Mouse (Mus musculus): ENCODE measurements around the gene Atrip. TPM values are rescaled to one million over a fixed set of nuclear protein-coding genes. Genes with fewer than 3 reads are reported as not detected.

The Atrip gene
- polyA plus RNA-seq, 2 experiments = 25.1 to 30.5 TPM

DNA sequence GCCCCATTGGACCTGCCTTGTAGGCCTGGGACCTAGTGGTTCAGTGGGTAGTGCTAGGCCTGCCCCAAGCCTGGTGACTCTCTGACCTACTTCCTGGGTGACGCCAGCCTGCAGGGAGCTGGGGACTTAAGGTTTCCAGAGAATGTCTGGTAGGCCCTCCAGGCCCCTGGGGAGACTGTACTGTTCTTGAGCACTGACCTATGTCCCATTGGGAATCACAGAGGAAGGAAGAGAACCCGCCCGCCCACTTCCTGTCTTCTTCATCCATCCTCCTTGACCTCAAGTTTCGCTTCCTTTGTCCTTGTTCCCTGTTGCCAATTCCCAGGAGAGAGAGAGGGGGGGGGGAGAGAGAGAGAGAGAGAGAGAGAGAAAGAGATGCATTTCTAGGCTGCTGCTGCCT, 44.2 kb upstream of the Atrip start:
- H3K4me1 ChIP-seq (ENCODE audit: control insufficient read depth, insufficient read depth, low read length) = no peaks in the 10 kb centered on the region
- DNase-seq (ENCODE audit: low spot score) (no peak), ATAC-seq (ENCODE audit: low FRiP score, low read depth) (no peak)
- H3K4me2 ChIP-seq (replicated peaks; ENCODE audit: low read depth, low read length, severe bottlenecking) = no peak overlapping the region
- H3K9ac ChIP-seq (ENCODE audit: low read depth, low read length, severe bottlenecking) = no peak overlapping the region
- 93% methylated on average over 4 of the region's 4 CpGs for WGBS
- H3K36me3 ChIP-seq (ENCODE audit: control insufficient read depth, insufficient read depth, low read length) = peaks cover 64% of the 10 kb centered on the region
- TF ChIP-seq POLR2A (IDR thresholded peaks at IDR 0.05; ENCODE audit: borderline replicate concordance, extremely low read depth, insufficient read depth, insufficient read length) = no peak
- H3K27me3 ChIP-seq (ENCODE audit: control insufficient read depth, insufficient read depth, low read length) = no peaks in the 10 kb centered on the region
- H3K27ac ChIP-seq (replicated peaks; ENCODE audit: low read depth, low read length) = no peak overlapping the region
- no peaks in the 10 kb centered on the region for H3K9me3 ChIP-seq (ENCODE audit: control insufficient read depth, low read length)
- H3K4me3 ChIP-seq (replicated peaks; ENCODE audit: low read length) = no peak overlapping the region

GRCm38 (mm10) chr9:109116205-109116604, 42.3 kb upstream of the Atrip start:
- TF ChIP-seq POLR2A (IDR thresholded peaks at IDR 0.05; ENCODE audit: borderline replicate concordance, extremely low read depth, insufficient read depth, insufficient read length) = no peak
- ATAC-seq (ENCODE audit: low FRiP score, low read depth) (no peak), DNase-seq (ENCODE audit: low spot score) (no peak)
- Histone ChIP-seq H3K27me3 (ENCODE audit: control insufficient read depth, insufficient read depth, low read length) (no peaks in the 10 kb centered on the region), H3K4me3 (replicated peaks; ENCODE audit: low read length) (no peak overlapping the region), H3K36me3 (ENCODE audit: control insufficient read depth, insufficient read depth, low read length) (peaks cover 83% of the 10 kb centered on the region), H3K9me3 (ENCODE audit: control insufficient read depth, low read length) (no peaks in the 10 kb centered on the region), H3K4me1 (ENCODE audit: control insufficient read depth, insufficient read depth, low read length) (no peaks in the 10 kb centered on the region), H3K9ac (ENCODE audit: low read depth, low read length, severe bottlenecking) (no peak overlapping the region), H3K27ac (replicated peaks; ENCODE audit: low read depth, low read length) (no peak overlapping the region), H3K4me2 (replicated peaks; ENCODE audit: low read depth, low read length, severe bottlenecking) (no peak overlapping the region)
- 92% methylated on average over 10 of the region's 10 CpGs for WGBS

DNA sequence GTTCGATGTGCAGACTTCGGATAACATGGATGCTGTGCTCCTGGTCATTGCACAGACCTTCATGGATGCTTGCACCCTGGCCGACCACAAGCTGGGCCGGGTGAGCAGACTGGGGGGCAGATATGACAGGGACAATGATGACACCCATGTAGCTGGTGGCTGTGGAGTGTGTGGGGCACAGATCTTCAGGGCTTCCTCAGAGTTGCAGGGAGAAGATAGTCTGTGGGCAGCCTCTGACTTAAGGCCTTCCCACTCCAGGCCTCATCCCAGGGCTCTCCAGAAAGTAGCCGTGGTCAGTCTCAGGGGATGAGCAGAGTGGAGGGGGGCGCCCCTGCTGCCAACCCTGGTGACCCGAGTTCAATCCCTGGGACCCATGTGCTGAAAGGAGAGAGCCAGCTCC, 40.9 kb upstream of the Atrip start:
- Histone ChIP-seq H3K4me3 (replicated peaks; ENCODE audit: low read length) (no peak overlapping the region), H3K9me3 (ENCODE audit: control insufficient read depth, low read length) (no peaks in the 10 kb centered on the region), H3K36me3 (ENCODE audit: control insufficient read depth, insufficient read depth, low read length) (peaks cover 97% of the 10 kb centered on the region), H3K4me2 (replicated peaks; ENCODE audit: low read depth, low read length, severe bottlenecking) (no peak overlapping the region), H3K27me3 (ENCODE audit: control insufficient read depth, insufficient read depth, low read length) (no peaks in the 10 kb centered on the region), H3K4me1 (ENCODE audit: control insufficient read depth, insufficient read depth, low read length) (no peaks in the 10 kb centered on the region), H3K27ac (replicated peaks; ENCODE audit: low read depth, low read length) (no peak overlapping the region), H3K9ac (ENCODE audit: low read depth, low read length, severe bottlenecking) (no peak overlapping the region)
- DNase-seq (ENCODE audit: low spot score) = no peak
- no peak for TF ChIP-seq POLR2A (IDR thresholded peaks at IDR 0.05; ENCODE audit: borderline replicate concordance, extremely low read depth, insufficient read depth, insufficient read length)
- 89% methylated on average over 7 of the region's 7 CpGs for WGBS
- no peak for ATAC-seq (ENCODE audit: low FRiP score, low read depth)

- no peak overlapping the region for H3K27ac ChIP-seq (replicated peaks; ENCODE audit: low read depth, low read length)
- H3K36me3 ChIP-seq (ENCODE audit: control insufficient read depth, insufficient read depth, low read length) = peaks cover 99% of the 10 kb centered on the region
- H3K27me3 ChIP-seq (ENCODE audit: control insufficient read depth, insufficient read depth, low read length) = no peaks in the 10 kb centered on the region
- no peak overlapping the region for H3K4me2 ChIP-seq (replicated peaks; ENCODE audit: low read depth, low read length, severe bottlenecking)
- no peaks in the 10 kb centered on the region for H3K9me3 ChIP-seq (ENCODE audit: control insufficient read depth, low read length)
- ATAC-seq (ENCODE audit: low FRiP score, low read depth) = no peak
- no peak overlapping the region for H3K4me3 ChIP-seq (replicated peaks; ENCODE audit: low read length)
- TF ChIP-seq POLR2A (IDR thresholded peaks at IDR 0.05; ENCODE audit: borderline replicate concordance, extremely low read depth, insufficient read depth, insufficient read length) = no peak
- WGBS = 93% methylated on average over 11 of the region's 11 CpGs
- no peaks in the 10 kb centered on the region for H3K4me1 ChIP-seq (ENCODE audit: control insufficient read depth, insufficient read depth, low read length)
- no peak overlapping the region for H3K9ac ChIP-seq (ENCODE audit: low read depth, low read length, severe bottlenecking)
- no peak for DNase-seq (ENCODE audit: low spot score)
Measured at GRCm38 (mm10) chr9:109114276-109114675, 40.4 kb upstream of the Atrip start.

DNA sequence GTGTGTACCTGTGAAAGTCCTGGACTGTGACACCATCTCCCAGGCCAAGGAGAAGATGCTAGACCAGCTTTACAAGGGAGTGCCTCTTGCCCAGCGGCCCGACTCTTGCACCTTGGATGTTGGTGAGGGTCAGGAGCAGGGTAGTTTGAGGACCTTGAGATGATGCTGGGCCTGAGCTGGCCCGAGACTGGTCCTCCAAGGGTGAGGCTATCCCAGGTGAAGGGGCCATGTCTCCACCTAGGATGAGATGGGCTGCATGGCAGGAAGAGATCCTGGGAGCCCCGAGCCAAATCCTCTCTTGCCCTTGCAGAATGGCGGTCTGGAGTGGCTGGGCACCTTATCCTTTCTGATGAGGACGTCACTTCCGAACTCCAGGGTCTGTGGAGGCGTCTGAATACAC, 39.4 kb upstream of the Atrip start:
- DNase-seq (ENCODE audit: low spot score) (no peak), ATAC-seq (ENCODE audit: low FRiP score, low read depth) (no peak)
- Histone ChIP-seq H3K27ac (replicated peaks; ENCODE audit: low read depth, low read length) (no peak overlapping the region), H3K9me3 (ENCODE audit: control insufficient read depth, low read length) (no peaks in the 10 kb centered on the region), H3K4me1 (ENCODE audit: control insufficient read depth, insufficient read depth, low read length) (no peaks in the 10 kb centered on the region), H3K36me3 (ENCODE audit: control insufficient read depth, insufficient read depth, low read length) (peaks cover 100% of the 10 kb centered on the region), H3K27me3 (ENCODE audit: control insufficient read depth, insufficient read depth, low read length) (no peaks in the 10 kb centered on the region), H3K9ac (ENCODE audit: low read depth, low read length, severe bottlenecking) (no peak overlapping the region), H3K4me3 (replicated peaks; ENCODE audit: low read length) (no peak overlapping the region), H3K4me2 (replicated peaks; ENCODE audit: low read depth, low read length, severe bottlenecking) (no peak overlapping the region)
- no peak for TF ChIP-seq POLR2A (IDR thresholded peaks at IDR 0.05; ENCODE audit: borderline replicate concordance, extremely low read depth, insufficient read depth, insufficient read length)
- 89% methylated on average over 8 of the region's 8 CpGs for WGBS

DNA sequence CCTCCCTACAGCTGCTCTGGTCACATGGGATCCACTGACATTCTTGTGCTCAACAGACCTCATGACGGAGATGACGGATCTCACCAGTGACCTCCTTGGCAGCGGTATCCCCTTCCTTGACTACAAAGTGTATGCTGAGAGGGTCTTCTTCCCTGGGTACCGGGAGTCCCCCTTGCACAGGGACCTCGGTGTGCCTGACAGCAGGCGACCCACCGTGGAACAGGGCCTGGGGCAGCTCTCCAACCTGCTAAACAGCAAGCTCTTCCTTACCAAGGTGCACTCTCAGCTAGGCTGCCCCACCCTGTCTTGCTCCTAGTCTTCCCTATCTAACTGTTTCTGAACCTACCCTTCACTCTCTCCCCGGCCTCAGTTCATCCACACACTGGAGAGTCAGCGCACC, 37.7 kb upstream of the Atrip start:
- ATAC-seq (ENCODE audit: low FRiP score, low read depth) (no peak), DNase-seq (ENCODE audit: low spot score) (no peak)
- Histone ChIP-seq H3K9me3 (ENCODE audit: control insufficient read depth, low read length) (no peaks in the 10 kb centered on the region), H3K4me2 (replicated peaks; ENCODE audit: low read depth, low read length, severe bottlenecking) (no peak overlapping the region), H3K27ac (replicated peaks; ENCODE audit: low read depth, low read length) (no peak overlapping the region), H3K36me3 (ENCODE audit: control insufficient read depth, insufficient read depth, low read length) (peaks cover 97% of the 10 kb centered on the region), H3K4me1 (ENCODE audit: control insufficient read depth, insufficient read depth, low read length) (no peaks in the 10 kb centered on the region), H3K4me3 (replicated peaks; ENCODE audit: low read length) (no peak overlapping the region), H3K9ac (ENCODE audit: low read depth, low read length, severe bottlenecking) (no peak overlapping the region), H3K27me3 (ENCODE audit: control insufficient read depth, insufficient read depth, low read length) (no peaks in the 10 kb centered on the region)
- TF ChIP-seq POLR2A (IDR thresholded peaks at IDR 0.05; ENCODE audit: borderline replicate concordance, extremely low read depth, insufficient read depth, insufficient read length) = no peak
- 93% methylated on average over 9 of the region's 9 CpGs for WGBS
